Mouse (Mus musculus): Measurements from ENCODE around the gene Gpat3. TPM values are rescaled to one million over a fixed set of nuclear protein-coding genes. Genes with fewer than 3 reads are reported as not detected.

Gpat3 gene
- polyA plus RNA-seq, 1 experiment from 2014 or later, result 0.56 TPM

- no peaks in the 10 kb centered on the region for H3K36me3 ChIP-seq
- 64% methylated on average over 11 of the region's 11 CpGs for WGBS
- no peak overlapping the region for H3K27ac ChIP-seq (replicated peaks)
- no peak overlapping the region for H3K4me3 ChIP-seq
- ATAC-seq (ENCODE audit: low FRiP score, low read depth), result no peak
- no peaks in the 10 kb centered on the region for H3K9me3 ChIP-seq
- 0 out of 2 replicates have a peak, but pooled peaks cover 5% of the 10 kb centered on the region for H3K4me1 ChIP-seq
- no peaks in the 10 kb centered on the region for H3K27me3 ChIP-seq
- no peak overlapping the region for H3K4me2 ChIP-seq (replicated peaks)
- no peak overlapping the region for H3K9ac ChIP-seq (replicated peaks)
These were observed 98.2 kb downstream of the Gpat3 start for GRCm38 (mm10) chr5:100943716-100944115.

- 82% methylated on average over 10 of the region's 10 CpGs for WGBS
- Histone ChIP-seq H3K27me3 (no peaks in the 10 kb centered on the region), H3K27ac (replicated peaks) (no peak overlapping the region), H3K9ac (replicated peaks) (no peak overlapping the region), H3K4me3 (no peak overlapping the region), H3K36me3 (no peaks in the 10 kb centered on the region), H3K9me3 (no peaks in the 10 kb centered on the region), H3K4me2 (replicated peaks) (no peak overlapping the region), H3K4me1 (0 out of 2 replicates have a peak, but pooled peaks cover 5% of the 10 kb centered on the region)
- ATAC-seq (ENCODE audit: low FRiP score, low read depth), result no peak
These were observed 99.8 kb downstream of the Gpat3 start for GRCm38 (mm10) chr5:100945336-100945735.

Other genes starting within 250 kb of the Gpat3 start
- gene Coq2, start 170.6 kb upstream of the Gpat3 start, polyA plus RNA-seq (2016; fragmentation: Nextera tagmentation; extraction: Ambion mirVana), result 47.0 and 48.0 TPM in 2 replicates
- gene Hpse, start 126.0 kb upstream of the Gpat3 start, polyA plus RNA-seq (2016; fragmentation: Nextera tagmentation; extraction: Ambion mirVana), result 0.75 and 0.88 TPM in 2 replicates
- gene Helq, start 47.1 kb upstream of the Gpat3 start, polyA plus RNA-seq (2016; fragmentation: Nextera tagmentation; extraction: Ambion mirVana), result 23.8 and 27.5 TPM in 2 replicates
- gene Mrps18c, start 47.1 kb upstream of the Gpat3 start, polyA plus RNA-seq (2016; fragmentation: Nextera tagmentation; extraction: Ambion mirVana), result 158 and 159 TPM in 2 replicates
- gene Abraxas1, start 24.7 kb upstream of the Gpat3 start, polyA plus RNA-seq (2016; fragmentation: Nextera tagmentation; extraction: Ambion mirVana), result 22.9 and 26.7 TPM in 2 replicates